Mouse (Mus musculus): ENCODE results near the gene Itgb5.

Gene Itgb5

DNA sequence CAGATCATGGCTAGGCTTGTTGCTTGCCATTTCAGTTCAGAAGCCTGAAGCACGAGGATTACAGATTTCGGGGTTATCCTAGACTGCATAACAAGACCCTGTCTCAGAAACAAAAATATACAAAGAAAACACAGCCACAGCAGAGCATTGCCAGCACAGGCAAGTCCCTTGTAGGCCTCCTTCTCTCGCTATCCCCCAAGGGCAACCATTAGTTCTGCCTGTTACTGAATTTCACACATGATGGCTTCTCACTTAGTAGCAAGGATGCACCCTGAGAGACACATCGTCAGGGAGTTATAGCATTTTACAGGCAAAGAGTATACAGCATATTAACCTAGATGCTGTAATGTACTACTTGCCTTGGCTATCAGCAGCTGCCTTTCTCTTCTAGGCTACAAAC, 78.8 kb downstream of the Itgb5 start:
- no peak for DNase-seq (ENCODE audit: low spot score in 2 of 2)

- DNase-seq (ENCODE audit: low spot score in 2 of 2) = no peak
Observed at GRCm38 (mm10) chr16:33914997-33915396, 85.5 kb downstream of the Itgb5 start.

- DNase-seq (ENCODE audit: low spot score in 2 of 2) = peak in 1 of 2 experiments; percentile 71
Observed at GRCm38 (mm10) chr16:33916473-33917251, 87.2 kb downstream of the Itgb5 start.

DNA sequence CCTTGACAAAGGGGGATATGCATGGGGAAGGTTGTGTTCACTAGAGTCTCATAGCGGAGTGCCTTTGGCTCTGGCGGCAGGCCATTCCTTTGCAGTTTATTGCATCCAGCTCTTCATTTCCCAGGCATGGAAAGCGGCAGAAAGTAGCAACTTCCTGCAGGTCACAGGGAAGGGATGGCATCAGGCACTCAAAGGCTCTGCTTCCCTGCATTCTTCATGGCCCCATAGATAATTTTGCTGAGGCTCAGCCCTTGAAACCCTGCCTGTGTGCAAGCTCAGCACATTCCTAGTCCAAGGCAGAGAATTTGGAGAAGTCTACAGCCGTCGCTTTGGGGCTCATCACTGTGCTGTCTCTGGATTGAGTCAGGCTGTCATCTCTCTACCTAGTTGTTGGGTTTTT, 87.9 kb downstream of the Itgb5 start:
- DNase-seq (ENCODE audit: low spot score in 2 of 2) = no peak

GRCm38 (mm10) chr16:33917926-33918325, 88.5 kb downstream of the Itgb5 start:
- DNase-seq (ENCODE audit: low spot score in 2 of 2) = no peak

DNA sequence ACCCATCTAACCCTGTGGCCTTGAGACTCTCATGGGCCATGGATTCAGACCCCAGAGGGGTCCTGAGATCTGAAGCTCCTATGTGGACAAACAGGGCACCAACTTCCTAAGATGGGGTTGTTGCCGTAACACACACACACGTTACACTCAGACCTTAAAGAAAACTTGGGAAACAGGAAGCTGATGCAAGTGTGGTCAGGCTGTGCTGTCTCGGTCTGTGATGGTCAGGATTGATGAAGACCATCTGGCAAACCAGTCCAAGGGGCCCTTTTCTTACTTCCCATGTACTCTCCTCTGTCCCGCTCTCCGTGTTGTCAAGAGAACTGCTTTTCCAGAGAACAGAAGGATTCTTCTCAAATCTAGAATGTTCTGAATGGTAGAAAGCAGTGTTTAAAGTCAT, 92.0 kb downstream of the Itgb5 start:
- no peak for DNase-seq (ENCODE audit: low spot score in 2 of 2)

DNA sequence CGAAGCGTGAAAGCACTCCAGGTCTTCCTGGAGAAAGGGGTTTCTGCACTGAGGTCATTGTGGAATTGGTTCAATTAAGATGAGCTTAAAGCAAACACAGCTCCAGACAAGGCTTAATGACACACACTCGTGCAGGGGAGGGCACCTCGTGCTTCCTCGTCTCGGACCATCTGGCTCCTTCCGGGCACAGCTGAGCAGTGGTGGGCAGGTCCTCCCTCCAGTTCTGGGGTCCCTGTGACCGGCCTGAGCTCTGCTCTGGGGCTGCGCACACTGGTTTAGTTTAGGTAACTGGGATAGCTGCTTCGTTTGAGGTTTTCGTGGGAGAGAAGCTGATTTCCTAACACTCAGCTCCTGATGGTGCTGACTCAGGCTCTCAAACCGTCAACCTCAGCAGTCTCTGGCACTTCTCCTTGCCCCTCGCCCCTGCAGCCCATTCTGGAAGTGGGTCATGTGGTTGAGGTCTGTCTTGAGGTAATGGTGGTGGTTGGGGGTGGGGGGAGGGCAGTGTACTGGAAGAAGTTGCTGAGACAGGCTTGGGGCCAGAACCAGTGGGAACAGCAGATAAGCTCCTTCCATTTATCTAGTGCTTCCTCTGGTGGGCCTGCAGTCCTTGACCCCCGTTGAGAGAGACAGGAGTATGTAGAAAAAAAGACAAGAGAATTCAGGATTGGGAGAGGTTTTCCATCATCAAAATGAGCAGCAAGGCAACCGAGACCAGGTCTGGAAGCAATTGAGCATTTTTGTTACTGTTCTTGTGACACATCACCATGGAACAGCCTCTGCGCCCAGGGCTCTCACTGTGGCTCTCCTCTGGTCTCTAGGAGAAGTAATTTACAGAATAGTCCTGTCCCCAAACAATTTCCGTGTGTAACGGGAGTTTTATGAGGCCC, 92.9 kb downstream of the Itgb5 start:
- DNase-seq (ENCODE audit: low spot score in 2 of 2) = peak in 1 of 2 experiments; percentile 28

- DNase-seq (ENCODE audit: low spot score in 2 of 2) = no peak
Observed at GRCm38 (mm10) chr16:33923001-33923316, 93.5 kb downstream of the Itgb5 start.

DNA sequence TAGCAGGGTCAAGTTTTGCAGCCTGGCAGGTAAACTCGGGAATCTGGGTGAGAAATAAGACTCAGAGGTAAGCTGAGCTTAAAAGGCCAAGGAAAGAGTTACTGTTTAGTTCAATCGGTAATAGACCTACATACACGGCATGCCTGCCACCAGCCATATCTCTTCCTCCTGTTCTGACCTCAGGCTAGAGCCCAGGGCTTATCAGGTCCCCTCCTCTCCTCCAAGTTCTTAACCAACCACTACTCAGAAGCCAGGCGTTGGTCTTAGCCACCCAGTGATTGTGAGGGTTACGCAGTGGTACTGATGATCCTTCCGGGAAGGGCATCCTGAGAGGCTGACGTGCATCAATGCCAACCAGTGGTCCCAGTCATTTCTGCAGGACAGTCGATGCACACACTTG, 94.3 kb downstream of the Itgb5 start:
- DNase-seq (ENCODE audit: low spot score in 2 of 2) = no peak

- DNase-seq (ENCODE audit: low spot score in 2 of 2) = no peak
Observed at GRCm38 (mm10) chr16:33927263-33927824, 97.9 kb downstream of the Itgb5 start.

DNA sequence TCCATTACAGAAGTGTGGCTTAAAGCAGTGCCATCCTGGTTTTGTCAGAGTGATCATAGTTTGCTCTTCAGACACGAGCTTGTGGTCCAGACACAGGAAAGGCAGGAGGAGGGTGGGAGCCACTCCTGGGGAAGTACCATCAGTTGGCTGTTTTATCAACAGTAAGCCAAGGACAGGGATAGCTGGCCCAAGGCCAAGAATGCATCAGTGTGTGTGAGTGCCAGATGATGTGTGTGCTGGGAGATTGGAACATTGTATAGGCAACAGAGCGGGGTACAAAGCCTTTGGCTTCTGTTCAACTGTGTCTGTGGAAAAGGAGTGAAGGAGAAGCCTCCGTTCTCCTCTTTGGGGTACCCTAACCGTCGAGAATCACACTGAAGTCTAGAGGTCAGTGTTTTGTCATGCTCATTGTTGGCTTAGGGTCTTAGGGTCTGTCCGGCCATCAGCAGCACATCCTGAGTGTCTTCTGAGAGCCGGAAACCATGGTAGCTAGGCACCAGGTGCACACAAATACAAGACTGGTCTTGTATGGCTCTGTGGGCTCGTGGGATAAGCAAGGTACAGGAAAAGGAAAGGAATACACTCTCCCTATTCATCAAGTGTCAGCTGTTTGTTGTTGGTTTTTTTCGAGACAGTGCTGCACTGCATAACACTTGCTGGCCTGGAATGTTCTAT, 99.5 kb downstream of the Itgb5 start:
- DNase-seq (ENCODE audit: low spot score in 2 of 2) = peak in 1 of 2 experiments; percentile 43

- DNase-seq (ENCODE audit: low spot score in 2 of 2) = no peak
Observed at GRCm38 (mm10) chr16:33930785-33931184, 101.3 kb downstream of the Itgb5 start.

DNA sequence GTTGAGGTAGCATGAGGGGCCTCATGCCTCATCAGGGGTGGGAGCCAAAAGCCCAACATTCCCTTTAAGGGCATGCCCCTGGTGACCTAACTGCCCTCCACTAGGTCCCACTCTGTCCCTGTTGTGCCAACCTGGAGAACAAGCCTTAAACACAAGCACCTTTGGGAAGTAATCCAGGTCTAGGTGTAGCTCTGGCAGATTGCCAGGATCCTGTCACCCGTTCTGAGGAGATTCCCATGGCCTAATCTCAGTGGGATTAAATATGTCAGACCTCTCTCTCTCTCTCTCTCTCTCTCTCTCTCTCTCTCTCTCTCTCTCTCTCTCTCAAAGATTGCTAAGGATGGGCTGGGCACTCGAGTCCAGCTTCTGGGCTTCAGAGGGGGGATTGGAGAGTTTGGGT, 102.2 kb downstream of the Itgb5 start:
- DNase-seq (ENCODE audit: low spot score in 2 of 2) = no peak

- DNase-seq (ENCODE audit: low spot score in 2 of 2) = no peak
Observed at GRCm38 (mm10) chr16:33932126-33932525, 102.7 kb downstream of the Itgb5 start.

- no peak for DNase-seq (ENCODE audit: low spot score in 2 of 2)
Observed at GRCm38 (mm10) chr16:33933411-33933810, 103.9 kb downstream of the Itgb5 start.

DNA sequence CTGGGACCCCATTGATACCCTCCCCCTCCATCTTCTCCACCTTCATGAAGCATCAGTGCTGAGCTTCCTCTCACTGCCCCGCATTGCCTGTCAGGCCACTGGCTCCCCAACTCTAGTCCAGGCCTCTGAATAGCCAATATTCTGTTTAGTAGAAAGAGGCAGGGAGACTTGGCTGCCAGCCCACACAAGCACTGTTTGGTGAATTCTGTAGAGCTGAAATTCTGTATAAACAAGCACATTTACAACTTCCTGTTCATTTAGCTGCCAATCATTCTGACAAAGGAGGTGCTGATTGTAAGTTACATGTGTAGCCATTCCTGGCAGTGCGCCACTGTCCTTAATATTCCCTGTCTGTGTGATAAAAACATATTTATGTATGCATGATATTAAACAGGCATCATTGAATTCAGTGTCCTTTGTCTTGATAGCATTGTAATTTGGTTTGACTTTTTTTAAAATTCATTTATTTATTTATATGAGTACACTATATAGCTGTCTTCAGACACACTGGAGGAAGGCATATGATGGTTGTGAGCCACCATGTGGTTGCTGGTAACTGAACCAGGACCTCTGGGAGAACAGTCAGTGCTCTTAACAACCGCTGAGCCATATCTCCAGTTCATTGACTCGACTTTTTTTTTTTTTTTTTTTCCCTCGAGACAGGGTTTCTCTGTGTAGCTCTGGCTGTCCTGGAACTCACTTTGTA, 105.4 kb downstream of the Itgb5 start:
- DNase-seq (ENCODE audit: low spot score in 2 of 2) = peak in 1 of 2 experiments; percentile 40

DNA sequence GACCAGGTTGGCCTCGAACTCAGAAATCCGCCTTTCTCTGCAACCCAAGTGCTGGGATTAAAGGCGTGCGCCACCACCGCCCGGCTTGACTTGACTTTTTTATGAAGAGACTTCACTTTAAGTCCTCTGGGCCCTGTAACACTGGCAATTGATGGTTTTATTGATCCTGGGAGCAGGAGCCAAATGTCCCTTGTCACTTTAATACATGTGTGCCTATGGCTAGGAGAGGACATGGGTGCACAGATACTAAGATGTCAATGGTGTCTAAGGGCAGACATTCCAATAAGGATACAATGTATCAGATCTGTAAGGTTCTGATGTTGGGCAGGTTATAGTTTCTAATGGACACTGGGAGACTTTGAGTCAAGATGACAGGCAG, 105.9 kb downstream of the Itgb5 start:
- no peak for DNase-seq (ENCODE audit: low spot score in 2 of 2)

GRCm38 (mm10) chr16:33936885-33937284, 107.4 kb downstream of the Itgb5 start:
- no peak for DNase-seq (ENCODE audit: low spot score in 2 of 2)

DNA sequence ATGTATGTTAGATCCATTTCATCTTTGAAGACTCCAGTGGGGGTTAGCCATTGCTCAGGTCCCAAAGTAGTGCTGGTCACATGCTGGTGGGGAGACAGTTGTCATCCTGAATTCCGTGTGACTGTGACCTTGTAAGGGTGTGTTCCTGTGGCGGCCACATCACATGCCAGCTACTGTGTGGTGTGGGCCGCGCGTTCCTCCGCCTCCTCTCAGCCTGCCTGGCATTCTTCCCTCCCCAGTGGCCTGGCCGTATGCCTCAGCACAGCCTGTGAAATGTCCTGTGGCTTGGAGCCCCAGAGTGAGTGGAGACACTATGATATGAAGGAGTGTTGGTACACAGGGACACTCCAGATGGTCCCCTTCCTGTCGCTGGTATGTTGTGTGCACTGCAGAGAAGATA, 108.1 kb downstream of the Itgb5 start:
- DNase-seq (ENCODE audit: low spot score in 2 of 2) = peak in 1 of 2 experiments; percentile 47

DNA sequence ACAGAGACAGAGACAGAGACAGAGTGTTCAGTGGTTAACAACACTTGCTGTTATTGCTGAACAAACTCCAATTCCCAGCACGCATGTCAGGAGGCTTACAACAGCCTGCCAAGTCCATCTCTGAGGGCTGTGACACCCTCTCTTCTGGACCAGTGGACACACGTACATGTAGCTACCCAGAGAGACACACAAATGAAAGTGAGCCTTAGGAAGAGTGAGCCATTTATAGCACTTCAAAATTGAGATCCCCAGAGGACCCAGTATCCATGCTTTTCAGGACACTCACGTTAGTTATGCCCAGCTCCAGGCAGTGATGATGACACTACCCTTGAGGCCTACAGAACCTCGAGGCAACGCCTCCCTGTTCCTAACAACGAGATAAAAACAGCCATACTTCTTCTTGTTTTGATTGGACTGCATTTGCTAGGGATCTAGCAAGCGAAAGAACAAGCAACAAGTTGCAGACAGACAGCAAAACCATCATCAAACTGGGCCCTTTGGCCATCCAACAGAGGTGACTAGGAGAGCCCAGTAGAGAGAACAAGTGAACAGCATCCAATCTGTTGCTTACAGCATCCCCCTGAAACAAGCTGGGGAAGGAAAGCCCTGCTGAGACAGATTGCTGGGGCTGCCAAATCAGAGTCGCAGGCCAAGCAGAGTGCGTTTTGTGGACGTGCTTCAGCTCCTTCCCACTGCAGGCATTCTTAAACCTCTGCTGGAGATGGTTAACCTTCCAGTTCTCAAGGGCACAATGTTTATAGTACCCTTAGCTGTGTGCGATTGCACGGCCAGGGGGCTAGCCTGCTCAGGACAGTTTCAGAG, 109.1 kb downstream of the Itgb5 start:
- DNase-seq (ENCODE audit: low spot score in 2 of 2) = no peak

DNA sequence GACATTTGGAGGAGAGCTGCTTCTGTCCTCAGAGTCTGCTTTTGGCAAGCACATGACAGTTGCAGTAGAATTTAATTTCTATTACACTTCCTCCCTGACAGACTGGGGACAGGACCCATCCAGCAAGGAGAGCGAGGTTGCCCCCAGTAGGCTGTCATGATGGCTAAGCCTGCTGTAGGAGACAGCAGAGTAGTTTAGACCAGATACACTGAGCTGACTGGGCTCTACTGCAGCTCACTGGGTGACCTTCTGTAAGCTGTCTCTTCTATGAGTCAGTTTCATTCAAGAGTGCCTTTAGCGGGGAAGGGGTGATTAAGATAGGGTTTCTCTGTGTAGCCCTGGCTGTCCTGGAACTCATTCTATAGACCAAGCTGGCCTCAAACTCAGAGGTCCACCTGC, 109.7 kb downstream of the Itgb5 start:
- no peak for DNase-seq (ENCODE audit: low spot score in 2 of 2)

Data from cerebellum, postnatal 4 days (tissue).